Mouse (Mus musculus): ENCODE data around the gene Adcy9. TPM values are rescaled to one million over a fixed set of nuclear protein-coding genes. Genes with fewer than 3 reads are reported as not detected.
A peak's percentile ranks its signal among the peaks of the same experiment; 100 is the strongest.
"Not testable (repeated sequence)": the region's sequence is repeated elsewhere in the genome, so short reads cannot be mapped to it uniquely, and the experiment has no call there.

Adcy9 gene
- polyA plus RNA-seq, 2 experiments = 0.65 to 0.81 TPM

DNA sequence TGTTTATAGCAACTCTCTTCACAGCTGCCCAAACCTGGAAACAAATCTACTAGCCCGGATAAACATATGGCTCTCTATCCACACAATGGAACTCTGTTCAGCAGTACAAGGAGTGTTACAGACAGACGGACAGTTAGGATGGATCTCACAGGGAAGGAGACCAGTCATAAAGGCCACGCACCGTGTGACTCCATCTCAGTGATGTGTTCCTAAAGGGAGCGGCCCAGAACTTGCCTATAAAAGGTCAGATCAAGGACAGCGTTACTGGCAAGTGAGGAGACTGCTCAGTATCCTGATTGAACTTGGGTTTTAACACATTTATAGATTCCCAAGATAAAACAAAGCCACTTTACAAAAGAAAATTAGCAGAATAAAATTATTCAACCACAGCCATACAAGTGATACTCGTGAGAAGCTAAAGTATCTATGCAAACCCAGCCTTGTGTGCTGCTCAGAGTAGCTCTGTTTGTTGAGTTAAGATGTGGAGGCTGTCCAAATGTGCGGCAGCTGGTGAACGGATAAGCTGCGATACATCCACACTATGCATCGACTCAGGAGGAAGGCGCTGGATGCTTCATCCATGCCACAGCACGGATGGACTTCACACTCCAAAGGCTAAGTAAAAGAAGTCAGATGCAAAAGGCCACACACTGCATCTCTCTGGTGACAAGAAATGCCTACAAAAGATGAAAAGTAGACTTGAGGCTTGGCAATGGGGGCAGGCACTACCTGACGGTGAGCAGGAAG, 78.8 kb downstream of the Adcy9 start:
- Histone ChIP-seq H3K4me2 (ENCODE audit: low read depth) (no peak overlapping the region), H3K27me3 (ENCODE audit: control insufficient read depth, insufficient read depth, low read length) (no peaks in the 10 kb centered on the region), H3K36me3 (replicated peaks; ENCODE audit: control insufficient read depth, insufficient read depth, low read depth) (no peaks in the 10 kb centered on the region), H3K4me1 (replicated peaks; ENCODE audit: control insufficient read depth in 2 of 2, insufficient read depth in 2 of 2, low read length in 1 of 2) (no peaks in the 10 kb centered on the region), H3K4me3 (ENCODE audit: insufficient read depth in 1 of 2, low read depth in 2 of 2, low read length in 2 of 2) (no peak overlapping the region), H3K27ac (no peak overlapping the region), H3K9me3 (ENCODE audit: control insufficient read depth, low read length) (no peaks in the 10 kb centered on the region), H3K9ac (replicated peaks) (no peak overlapping the region)
- DNase-seq (ENCODE audit: low read depth in 3 of 3, low spot score in 3 of 3) (no peak), ATAC-seq (ENCODE audit: insufficient read depth) (no peak)
- WGBS (ENCODE audit: insufficient replicate concordance) = 78% methylated on average over 14 of the region's 14 CpGs
- TF ChIP-seq CTCF (IDR thresholded peaks at IDR 0.05; ENCODE audit: low read depth) (no peak), EP300 (IDR thresholded peaks at IDR 0.05; ENCODE audit: low read depth) (no peak)

DNA sequence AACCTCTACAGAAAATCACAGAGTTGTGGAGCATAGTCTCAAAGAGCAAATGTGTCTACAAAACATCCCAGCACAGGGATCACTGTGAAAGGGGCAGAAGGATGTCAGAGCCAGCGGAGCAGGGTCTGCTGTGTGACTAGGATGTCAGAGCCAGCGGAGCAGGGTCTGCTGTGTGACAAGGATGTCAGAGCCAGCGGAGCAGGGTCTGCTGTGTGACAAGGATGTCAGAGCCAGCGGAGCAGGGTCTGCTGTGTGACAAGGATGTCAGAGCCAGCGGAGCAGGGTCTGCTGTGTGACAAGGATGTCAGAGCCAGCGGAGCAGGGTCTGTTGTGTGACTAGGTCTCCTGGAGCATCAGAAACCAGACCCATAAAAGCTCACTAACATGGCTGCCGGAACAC, 81.1 kb downstream of the Adcy9 start:
- H3K27me3 ChIP-seq (ENCODE audit: control insufficient read depth, insufficient read depth, low read length); H3K9me3 ChIP-seq (ENCODE audit: control insufficient read depth, low read length); DNase-seq (ENCODE audit: low read depth in 3 of 3, low spot score in 3 of 3); H3K4me1 ChIP-seq (replicated peaks; ENCODE audit: control insufficient read depth in 2 of 2, insufficient read depth in 2 of 2, low read length in 1 of 2); H3K4me2 ChIP-seq (ENCODE audit: low read depth); H3K4me3 ChIP-seq (ENCODE audit: insufficient read depth in 1 of 2, low read depth in 2 of 2, low read length in 2 of 2); H3K36me3 ChIP-seq (replicated peaks; ENCODE audit: control insufficient read depth, insufficient read depth, low read depth); ATAC-seq (ENCODE audit: insufficient read depth); H3K9ac ChIP-seq (replicated peaks); H3K27ac ChIP-seq: not testable (repeated sequence)
- WGBS (ENCODE audit: insufficient replicate concordance) = 76% methylated on average over 5 of the region's 7 CpGs

DNA sequence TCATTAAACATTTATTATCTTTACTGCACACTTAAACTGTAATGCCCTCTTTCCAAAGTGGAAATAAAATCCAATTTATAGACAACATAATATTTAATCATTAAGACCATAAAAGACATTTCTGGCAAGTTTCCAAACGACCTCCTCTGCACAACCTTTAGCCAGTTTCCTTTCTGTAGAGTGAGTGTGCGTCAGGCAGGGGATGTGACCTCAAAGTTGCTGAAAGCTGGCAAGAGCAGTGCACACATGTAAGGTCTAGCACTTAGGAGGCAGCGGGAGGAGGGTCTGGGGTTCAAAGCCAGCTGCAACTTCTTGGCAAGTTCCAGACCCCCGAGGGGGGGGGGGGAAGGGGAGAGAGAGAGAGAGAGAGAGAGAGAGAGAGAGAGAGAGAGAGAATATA, 83.0 kb downstream of the Adcy9 start:
- no peaks in the 10 kb centered on the region for H3K9me3 ChIP-seq (ENCODE audit: control insufficient read depth, low read length)
- peaks cover 0 to 5% of the 10 kb centered on the region in 2 experiments; a peak in 1 of 4 replicates for H3K4me1 ChIP-seq (replicated peaks; ENCODE audit: control insufficient read depth in 2 of 2, insufficient read depth in 2 of 2, low read length in 1 of 2)
- no peak overlapping the region for H3K9ac ChIP-seq (replicated peaks)
- TF ChIP-seq CTCF (IDR thresholded peaks at IDR 0.05; ENCODE audit: low read depth) = no peak
- no peak for TF ChIP-seq EP300 (IDR thresholded peaks at IDR 0.05; ENCODE audit: low read depth)
- no peaks in the 10 kb centered on the region for H3K27me3 ChIP-seq (ENCODE audit: control insufficient read depth, insufficient read depth, low read length)
- H3K27ac ChIP-seq = no peak overlapping the region
- DNase-seq (ENCODE audit: low read depth in 3 of 3, low spot score in 3 of 3) (no peak), ATAC-seq (ENCODE audit: insufficient read depth) (no peak)
- 48% methylated on average over 4 of the region's 4 CpGs for WGBS (ENCODE audit: insufficient replicate concordance)
- H3K4me2 ChIP-seq (ENCODE audit: low read depth) = no peak overlapping the region
- no peaks in the 10 kb centered on the region for H3K36me3 ChIP-seq (replicated peaks; ENCODE audit: control insufficient read depth, insufficient read depth, low read depth)
- H3K4me3 ChIP-seq (ENCODE audit: insufficient read depth in 1 of 2, low read depth in 2 of 2, low read length in 2 of 2) = no peak overlapping the region

DNA sequence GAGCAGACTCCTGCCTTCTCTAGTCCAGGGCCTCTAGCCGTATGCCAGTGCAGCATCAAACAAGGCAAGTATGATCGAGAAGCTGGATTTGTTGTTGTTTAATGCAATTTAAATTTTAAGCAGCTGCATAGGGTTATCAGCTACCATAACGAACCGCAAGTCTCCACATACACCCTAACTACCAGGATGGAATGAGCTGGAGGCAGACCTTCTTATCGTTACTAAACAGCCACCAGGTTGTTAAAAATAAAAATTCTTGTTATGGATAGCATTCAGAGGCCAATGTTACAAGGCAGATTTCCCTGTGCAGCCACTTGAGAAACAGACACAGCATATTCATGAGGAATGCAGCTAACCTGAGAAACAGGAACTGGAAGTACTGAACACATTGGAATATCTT, 86.5 kb downstream of the Adcy9 start:
- Histone ChIP-seq H3K4me1 (replicated peaks; ENCODE audit: control insufficient read depth in 2 of 2, insufficient read depth in 2 of 2, low read length in 1 of 2) (peaks cover 0 to 5% of the 10 kb centered on the region in 2 experiments; a peak in 1 of 4 replicates), H3K9me3 (ENCODE audit: control insufficient read depth, low read length) (no peaks in the 10 kb centered on the region), H3K4me2 (ENCODE audit: low read depth) (0 out of 2 replicates have a peak overlapping the region, but pooled peaks have one; percentile 2), H3K27me3 (ENCODE audit: control insufficient read depth, insufficient read depth, low read length) (no peaks in the 10 kb centered on the region), H3K36me3 (replicated peaks; ENCODE audit: control insufficient read depth, insufficient read depth, low read depth) (no peaks in the 10 kb centered on the region), H3K27ac (no peak overlapping the region), H3K9ac (replicated peaks) (no peak overlapping the region), H3K4me3 (ENCODE audit: insufficient read depth in 1 of 2, low read depth in 2 of 2, low read length in 2 of 2) (no peak overlapping the region)
- ATAC-seq (ENCODE audit: insufficient read depth) (peak; percentile 59; the same call in 1 of the 2 replicates), DNase-seq (ENCODE audit: low read depth in 3 of 3, low spot score in 3 of 3) (no peak)
- TF ChIP-seq EP300 (IDR thresholded peaks at IDR 0.05; ENCODE audit: low read depth) (no peak), CTCF (IDR thresholded peaks at IDR 0.05; ENCODE audit: low read depth) (no peak)
- 56% methylated on average over 5 of the region's 5 CpGs for WGBS (ENCODE audit: insufficient replicate concordance)

DNA sequence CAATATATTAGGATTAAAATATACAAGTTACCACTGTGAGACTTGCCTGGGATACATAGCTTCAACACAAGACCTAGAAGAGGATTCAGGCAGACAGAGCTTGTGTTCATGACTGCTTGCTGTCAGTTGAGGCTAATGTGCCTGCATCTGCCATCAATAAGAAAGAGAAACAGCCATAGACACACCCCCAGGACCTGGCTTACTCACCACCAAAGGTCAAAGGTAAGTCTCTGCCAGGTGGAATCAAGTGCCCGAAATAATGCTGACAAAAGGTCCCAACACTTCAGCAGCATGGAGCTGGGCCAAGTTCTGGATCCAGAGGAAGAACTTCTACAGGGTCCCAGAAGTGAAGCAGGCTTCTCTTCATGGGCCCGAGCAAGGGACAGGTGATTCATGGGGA, 86.9 kb downstream of the Adcy9 start:
- Histone ChIP-seq H3K4me3 (ENCODE audit: insufficient read depth in 1 of 2, low read depth in 2 of 2, low read length in 2 of 2) (no peak overlapping the region), H3K9ac (replicated peaks) (no peak overlapping the region), H3K4me2 (ENCODE audit: low read depth) (no peak overlapping the region), H3K27me3 (ENCODE audit: control insufficient read depth, insufficient read depth, low read length) (no peaks in the 10 kb centered on the region), H3K36me3 (replicated peaks; ENCODE audit: control insufficient read depth, insufficient read depth, low read depth) (no peaks in the 10 kb centered on the region), H3K9me3 (ENCODE audit: control insufficient read depth, low read length) (no peaks in the 10 kb centered on the region), H3K4me1 (replicated peaks; ENCODE audit: control insufficient read depth in 2 of 2, insufficient read depth in 2 of 2, low read length in 1 of 2) (peaks cover 0 to 5% of the 10 kb centered on the region in 2 experiments; a peak in 1 of 4 replicates), H3K27ac (no peak overlapping the region)
- WGBS (ENCODE audit: insufficient replicate concordance) = 78% methylated on average over 2 of the region's 2 CpGs
- no peak for DNase-seq (ENCODE audit: low read depth in 3 of 3, low spot score in 3 of 3)
- no peak for ATAC-seq (ENCODE audit: insufficient read depth)
- no peak for TF ChIP-seq CTCF (IDR thresholded peaks at IDR 0.05; ENCODE audit: low read depth)
